Mouse (Mus musculus) testis, postnatal 14 days (tissue): ENCODE data around the gene Iqcf1.

Experiments
- DNase-seq: peaks from one replicate; pipeline ENCODE4 v3.0.0; 2021; ENCODE audit warnings: low spot score

The Iqcf1 gene

GRCm38 (mm10) chr9:106464751-106465541 is 34.8 kb upstream of the Iqcf1 start:
- DNase-seq: no peak

GRCm38 (mm10) chr9:106465571-106466200 is 34.1 kb upstream of the Iqcf1 start, which contains the start of gene Gpr62:
Gene Gpr62, minus strand, starts transcription at chr9:106465938.
- DNase-seq: no peak

GRCm38 (mm10) chr9:106466721-106467120 is 33.0 kb upstream of the Iqcf1 start:
- DNase-seq: no peak

GRCm38 (mm10) chr9:106467746-106468145 is 32.0 kb upstream of the Iqcf1 start:
- DNase-seq: no peak

- DNase-seq: no peak
Observed at GRCm38 (mm10) chr9:106469317-106469716, 30.4 kb upstream of the Iqcf1 start.

- no peak for DNase-seq
Observed at GRCm38 (mm10) chr9:106469776-106470175, 30.0 kb upstream of the Iqcf1 start.

- no peak for DNase-seq
Observed at GRCm38 (mm10) chr9:106470991-106471750, 28.6 kb upstream of the Iqcf1 start.

- peak; percentile 87 for DNase-seq
Observed at GRCm38 (mm10) chr9:106471892-106472291, 27.9 kb upstream of the Iqcf1 start.

- DNase-seq: no peak
Observed at GRCm38 (mm10) chr9:106472321-106472720, 27.4 kb upstream of the Iqcf1 start.

- DNase-seq: no peak
Observed at GRCm38 (mm10) chr9:106473081-106473752, 26.6 kb upstream of the Iqcf1 start.

GRCm38 (mm10) chr9:106473753-106474105 is 26.0 kb upstream of the Iqcf1 start:
- no peak for DNase-seq

- DNase-seq: peak; percentile 57
Observed at GRCm38 (mm10) chr9:106474456-106474855, 25.3 kb upstream of the Iqcf1 start.

- peak; percentile 35 for DNase-seq
Observed at GRCm38 (mm10) chr9:106475046-106475445, 24.7 kb upstream of the Iqcf1 start.

GRCm38 (mm10) chr9:106475663-106476001 is 24.1 kb upstream of the Iqcf1 start, which contains the start of gene Rrp9:
Gene Rrp9, plus strand, starts transcription at chr9:106475963.
- DNase-seq: no peak

- DNase-seq: no peak
Observed at GRCm38 (mm10) chr9:106476002-106476923, 23.5 kb upstream of the Iqcf1 start.

- DNase-seq: peak; percentile 100
Observed at GRCm38 (mm10) chr9:106476924-106477484, 22.8 kb upstream of the Iqcf1 start, which contains the start of gene Parp3. Gene Parp3, minus strand, starts transcription at chr9:106476949.

GRCm38 (mm10) chr9:106477649-106478048 is 22.1 kb upstream of the Iqcf1 start:
- DNase-seq: no peak

- no peak for DNase-seq
Observed at GRCm38 (mm10) chr9:106478101-106478500, 21.7 kb upstream of the Iqcf1 start.

- no peak for DNase-seq
Observed at GRCm38 (mm10) chr9:106480541-106480940, 19.2 kb upstream of the Iqcf1 start.

GRCm38 (mm10) chr9:106481075-106481474 is 18.7 kb upstream of the Iqcf1 start:
- DNase-seq: no peak

- no peak for DNase-seq
Observed at GRCm38 (mm10) chr9:106481676-106482075, 18.1 kb upstream of the Iqcf1 start.
